Mouse (Mus musculus): ENCODE results near the gene Galr2. TPM values are rescaled to one million over a fixed set of nuclear protein-coding genes. Genes with fewer than 3 reads are reported as not detected.

The Galr2 gene
- 0.16 and 0.31 TPM in 2 replicates for polyA plus RNA-seq (2015; fragmentation: Nextera tagmentation; extraction: Ambion mirVana)

DNA sequence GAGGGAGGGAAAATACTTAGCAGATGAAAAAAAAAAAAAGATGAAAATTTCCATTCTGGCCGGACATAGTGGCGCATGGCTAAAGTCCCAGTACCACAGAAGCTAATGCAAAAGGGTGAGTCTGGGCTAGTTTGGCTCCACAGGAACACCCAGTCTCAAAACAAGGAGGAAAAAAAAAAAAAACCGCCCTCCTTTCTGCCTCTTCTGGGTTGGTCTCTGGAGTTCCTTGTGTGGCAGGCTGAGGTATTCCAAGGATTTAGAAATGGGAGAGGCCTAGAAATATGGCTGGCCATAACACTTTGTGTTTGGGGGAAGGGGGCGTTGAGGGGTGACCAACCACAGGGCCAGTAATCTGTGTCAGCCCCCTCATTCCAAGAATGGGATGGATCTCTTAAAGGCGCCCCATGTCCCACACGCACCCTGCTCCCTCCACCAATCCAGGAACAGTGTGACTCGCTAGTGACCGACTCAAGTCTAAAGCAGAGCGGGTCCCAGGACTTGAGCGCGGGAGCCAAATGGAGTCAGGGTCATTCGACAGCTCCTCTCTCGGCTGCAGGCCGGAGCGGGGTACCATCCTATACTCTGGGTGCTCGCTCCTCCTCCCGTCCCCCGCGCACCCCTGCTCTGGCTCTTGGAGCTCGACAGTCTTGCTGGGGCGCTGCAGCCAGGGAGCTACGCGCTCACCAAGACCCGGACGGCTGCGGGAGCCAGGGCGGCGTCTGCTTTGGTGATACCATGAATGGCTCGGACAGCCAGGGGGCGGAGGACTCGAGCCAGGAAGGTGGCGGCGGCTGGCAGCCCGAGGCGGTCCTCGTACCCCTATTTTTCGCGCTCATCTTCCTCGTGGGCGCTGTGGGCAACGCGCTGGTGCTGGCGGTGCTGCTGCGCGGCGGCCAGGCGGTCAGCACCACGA is at the start of gene Galr2:
Galr2 (plus strand) TSS at position 189 of the 913 bp plus-strand sequence.
- H3K4me1 ChIP-seq (ENCODE audit: control insufficient read depth, insufficient read depth, low read length), result peaks cover 27% of the 10 kb centered on the region
- H3K9ac ChIP-seq (ENCODE audit: low read depth, low read length), result peak within 1 kb of the TSS; percentile 53
- ATAC-seq, result 0 out of 2 replicates have a peak, but pooled peaks have one; percentile 27
- H3K27me3 ChIP-seq (replicated peaks; ENCODE audit: control insufficient read depth, insufficient read depth, low read length), result peaks cover 50% of the 10 kb centered on the region
- no peak within 1 kb of the TSS for H3K27ac ChIP-seq (ENCODE audit: low read length)
- H3K4me2 ChIP-seq (ENCODE audit: low read depth, low read length), result peak within 1 kb of the TSS; percentile 56
- peak within 1 kb of the TSS; percentile 43 for H3K4me3 ChIP-seq (ENCODE audit: low read length)
- 8% methylated on average over 48 of the region's 48 CpGs for WGBS
- no peaks in the 10 kb centered on the region for H3K36me3 ChIP-seq (ENCODE audit: control insufficient read depth, insufficient read depth, low read length)
- no peaks in the 10 kb centered on the region for H3K9me3 ChIP-seq (ENCODE audit: control insufficient read depth, low read length)

DNA sequence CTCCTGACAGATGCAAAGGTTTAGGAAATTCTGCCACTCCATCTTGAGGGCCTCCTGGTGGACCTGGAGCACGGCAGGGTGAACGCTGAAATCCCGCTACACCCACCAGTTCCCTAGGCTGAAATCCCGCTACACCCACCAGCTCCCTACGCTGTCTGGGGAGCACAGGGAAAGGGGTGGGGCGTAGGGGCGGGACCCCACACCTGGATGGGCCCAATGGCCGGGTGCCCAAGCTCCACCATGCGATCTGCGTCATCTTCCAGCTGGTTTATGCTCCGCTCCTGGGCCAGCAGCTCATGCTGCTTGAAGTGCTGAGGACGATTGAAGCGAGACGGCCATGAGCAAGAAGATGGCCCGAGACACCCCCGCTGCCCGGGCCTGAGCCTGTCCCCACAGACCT is 48.3 kb upstream of the Galr2 start:
- no peak overlapping the region for H3K4me2 ChIP-seq (ENCODE audit: low read depth, low read length)
- no peaks in the 10 kb centered on the region for H3K27me3 ChIP-seq (replicated peaks; ENCODE audit: control insufficient read depth, insufficient read depth, low read length)
- ATAC-seq, result no peak
- no peaks in the 10 kb centered on the region; the same call in 1 of the 2 replicates for H3K4me1 ChIP-seq (ENCODE audit: control insufficient read depth, insufficient read depth, low read length)
- H3K4me3 ChIP-seq (ENCODE audit: low read length), result no peak overlapping the region
- WGBS, result 41% methylated on average over 17 of the region's 17 CpGs
- no peaks in the 10 kb centered on the region for H3K9me3 ChIP-seq (ENCODE audit: control insufficient read depth, low read length)
- H3K9ac ChIP-seq (ENCODE audit: low read depth, low read length), result peak overlapping the region; percentile 25
- no peak overlapping the region for H3K27ac ChIP-seq (ENCODE audit: low read length)
- H3K36me3 ChIP-seq (ENCODE audit: control insufficient read depth, insufficient read depth, low read length), result no peaks in the 10 kb centered on the region

DNA sequence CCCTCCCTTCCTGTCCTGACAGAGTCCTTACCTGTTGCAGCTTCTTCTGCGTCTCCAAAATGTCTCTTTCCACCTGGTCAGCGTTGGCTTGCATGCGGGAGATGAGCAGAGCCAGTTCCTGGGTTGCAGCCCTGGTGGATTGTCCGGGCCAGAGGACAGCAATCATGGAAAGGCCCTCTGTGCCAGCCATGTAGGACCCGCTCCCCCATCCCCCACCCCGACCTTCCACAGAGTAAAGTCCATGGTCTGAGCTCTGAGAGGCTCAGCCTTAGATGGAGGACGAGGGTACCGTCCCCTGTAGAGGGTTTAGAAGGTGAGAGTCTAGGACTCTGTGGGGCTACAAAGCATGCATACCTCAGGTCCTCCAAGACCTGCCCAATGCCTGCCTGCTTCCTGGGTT is 45.8 kb upstream of the Galr2 start:
- H3K9me3 ChIP-seq (ENCODE audit: control insufficient read depth, low read length), result no peaks in the 10 kb centered on the region
- H3K4me2 ChIP-seq (ENCODE audit: low read depth, low read length), result no peak overlapping the region
- H3K36me3 ChIP-seq (ENCODE audit: control insufficient read depth, insufficient read depth, low read length), result no peaks in the 10 kb centered on the region
- peaks cover 6% of the 10 kb centered on the region for H3K4me1 ChIP-seq (ENCODE audit: control insufficient read depth, insufficient read depth, low read length)
- WGBS, result 84% methylated on average over 8 of the region's 8 CpGs
- ATAC-seq, result no peak
- H3K9ac ChIP-seq (ENCODE audit: low read depth, low read length), result no peak overlapping the region
- no peaks in the 10 kb centered on the region for H3K27me3 ChIP-seq (replicated peaks; ENCODE audit: control insufficient read depth, insufficient read depth, low read length)
- H3K27ac ChIP-seq (ENCODE audit: low read length), result no peak overlapping the region
- H3K4me3 ChIP-seq (ENCODE audit: low read length), result no peak overlapping the region

DNA sequence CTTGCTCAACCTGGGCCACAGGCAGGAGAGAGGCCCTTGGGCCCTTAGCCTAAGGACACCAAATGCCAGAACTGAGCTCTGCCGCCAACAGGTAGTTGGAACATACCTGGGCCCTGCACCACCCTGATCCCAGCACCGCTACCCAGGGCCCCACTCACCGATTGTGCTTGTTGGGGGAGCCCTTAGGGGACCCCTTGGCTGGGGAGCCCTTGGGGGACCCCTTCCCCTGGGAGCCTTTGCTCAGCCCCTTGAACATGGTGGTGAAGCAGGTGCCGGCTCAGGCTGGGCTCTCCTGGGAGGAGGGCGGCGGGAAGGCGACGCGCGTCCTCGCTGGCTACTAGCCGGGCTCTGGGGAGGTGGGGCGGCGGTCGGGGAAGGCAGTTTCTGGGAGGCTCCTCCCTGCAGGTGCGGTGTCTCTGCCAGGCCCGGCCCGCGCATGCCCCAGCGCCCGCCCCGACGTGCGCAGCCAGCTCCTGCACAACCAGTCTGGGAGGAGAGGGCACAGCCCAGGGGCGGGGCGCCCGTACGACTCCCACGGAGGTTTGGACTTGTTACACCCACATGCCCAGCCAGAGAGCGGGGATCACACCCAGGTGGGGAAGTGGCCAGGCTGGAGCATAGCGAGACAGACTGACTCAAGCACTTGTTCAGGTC is 42.9 kb upstream of the Galr2 start, which contains the start of gene Evpl:
Evpl (minus strand) TSS at position 336 of the 654 bp plus-strand sequence.
- H3K9me3 ChIP-seq (ENCODE audit: control insufficient read depth, low read length), result no peaks in the 10 kb centered on the region
- peak within 1 kb of the TSS; percentile 47 for H3K4me3 ChIP-seq (ENCODE audit: low read length)
- H3K27me3 ChIP-seq (replicated peaks; ENCODE audit: control insufficient read depth, insufficient read depth, low read length), result no peaks in the 10 kb centered on the region
- 14% methylated on average over 31 of the region's 31 CpGs for WGBS
- H3K4me2 ChIP-seq (ENCODE audit: low read depth, low read length), result peak within 1 kb of the TSS; percentile 57
- H3K9ac ChIP-seq (ENCODE audit: low read depth, low read length), result peak within 1 kb of the TSS; percentile 70
- no peaks in the 10 kb centered on the region for H3K36me3 ChIP-seq (ENCODE audit: control insufficient read depth, insufficient read depth, low read length)
- peak within 1 kb of the TSS; percentile 48 for H3K27ac ChIP-seq (ENCODE audit: low read length)
- peak; percentile 95 for ATAC-seq
- H3K4me1 ChIP-seq (ENCODE audit: control insufficient read depth, insufficient read depth, low read length), result peaks cover 24% of the 10 kb centered on the region

DNA sequence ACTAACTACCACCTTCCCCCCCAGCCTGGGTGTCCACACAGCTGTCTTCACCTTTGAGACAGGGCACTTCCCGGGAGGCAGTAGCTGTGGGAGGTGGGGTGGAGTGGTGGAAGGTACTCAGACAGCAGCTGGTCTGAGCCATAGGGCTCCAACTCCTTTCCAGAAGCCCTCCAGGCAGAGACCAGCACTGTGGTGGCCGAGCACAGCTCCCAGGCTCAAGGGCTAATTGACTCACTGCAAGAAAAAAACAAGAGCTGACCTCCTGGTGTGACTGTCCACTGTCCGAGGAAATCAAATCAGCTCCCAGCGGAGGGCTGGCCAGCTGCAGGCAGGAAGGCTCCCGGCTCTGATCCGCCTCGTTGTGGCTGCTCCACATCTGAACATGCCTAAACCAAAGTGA is 40.9 kb upstream of the Galr2 start:
- H3K27ac ChIP-seq (ENCODE audit: low read length), result 0 out of 2 replicates have a peak overlapping the region, but pooled peaks have one; percentile 11
- H3K9ac ChIP-seq (ENCODE audit: low read depth, low read length), result no peak overlapping the region
- no peak overlapping the region for H3K4me2 ChIP-seq (ENCODE audit: low read depth, low read length)
- no peaks in the 10 kb centered on the region for H3K9me3 ChIP-seq (ENCODE audit: control insufficient read depth, low read length)
- no peak for ATAC-seq
- 41% methylated on average over 7 of the region's 7 CpGs for WGBS
- 0 out of 2 replicates have a peak, but pooled peaks cover 4% of the 10 kb centered on the region for H3K36me3 ChIP-seq (ENCODE audit: control insufficient read depth, insufficient read depth, low read length)
- no peaks in the 10 kb centered on the region for H3K27me3 ChIP-seq (replicated peaks; ENCODE audit: control insufficient read depth, insufficient read depth, low read length)
- H3K4me1 ChIP-seq (ENCODE audit: control insufficient read depth, insufficient read depth, low read length), result peaks cover 24% of the 10 kb centered on the region
- H3K4me3 ChIP-seq (ENCODE audit: low read length), result no peak overlapping the region

DNA sequence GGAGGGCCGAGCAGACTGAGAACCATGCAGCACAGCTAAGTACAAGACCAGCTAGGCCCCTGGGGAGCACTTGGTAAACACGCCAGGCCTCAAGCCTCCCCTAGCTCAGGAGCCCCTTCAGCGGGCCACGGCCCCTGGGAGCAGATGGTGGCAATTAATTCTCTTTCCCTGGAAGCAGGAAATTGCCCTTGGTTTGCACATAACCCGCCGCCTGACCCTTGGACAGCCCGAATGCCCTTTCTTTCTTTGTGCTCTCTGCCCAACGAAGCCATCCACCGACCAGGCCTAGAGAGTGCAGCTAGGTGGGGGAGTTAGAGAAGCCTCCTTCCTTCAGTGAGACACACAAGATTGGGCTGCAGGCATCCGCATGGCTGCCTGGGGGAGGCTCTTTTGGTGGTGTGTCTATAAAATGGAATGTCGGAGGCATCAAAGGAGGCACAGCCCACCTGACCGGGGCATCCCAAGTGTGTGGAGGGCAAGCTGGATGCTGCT is 38.9 kb upstream of the Galr2 start:
- H3K27me3 ChIP-seq (replicated peaks; ENCODE audit: control insufficient read depth, insufficient read depth, low read length), result no peaks in the 10 kb centered on the region

DNA sequence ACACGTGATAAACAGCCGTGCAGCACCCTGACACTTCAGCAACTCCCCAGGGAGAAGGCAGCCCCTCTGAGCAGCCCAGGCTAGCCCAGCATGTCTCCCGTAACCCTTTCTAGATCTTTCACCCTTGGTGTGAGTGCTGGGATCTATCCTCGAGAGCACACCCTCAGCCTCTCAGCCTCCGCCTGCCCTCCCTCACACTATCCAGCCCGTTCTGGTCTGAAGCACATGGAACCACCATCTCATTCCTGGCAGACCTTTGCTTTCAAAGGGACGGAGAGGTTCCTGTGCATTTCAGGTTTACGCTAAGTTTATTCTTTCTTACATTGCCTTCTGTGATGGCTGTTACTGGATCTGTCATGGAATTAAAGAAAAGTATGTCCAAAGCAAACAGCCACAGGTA is 36.2 kb upstream of the Galr2 start:
- Histone ChIP-seq H3K4me3 (ENCODE audit: low read length) (no peak overlapping the region), H3K4me1 (ENCODE audit: control insufficient read depth, insufficient read depth, low read length) (peaks cover 26% of the 10 kb centered on the region), H3K27me3 (replicated peaks; ENCODE audit: control insufficient read depth, insufficient read depth, low read length) (no peaks in the 10 kb centered on the region), H3K36me3 (ENCODE audit: control insufficient read depth, insufficient read depth, low read length) (peaks cover 23% of the 10 kb centered on the region; the same call in 1 of the 2 replicates), H3K9ac (ENCODE audit: low read depth, low read length) (no peak overlapping the region), H3K4me2 (ENCODE audit: low read depth, low read length) (no peak overlapping the region), H3K9me3 (ENCODE audit: control insufficient read depth, low read length) (no peaks in the 10 kb centered on the region), H3K27ac (ENCODE audit: low read length) (no peak overlapping the region)
- ATAC-seq, result no peak
- 63% methylated on average over 8 of the region's 8 CpGs for WGBS

More for the DNA sequence above, 38.9 kb upstream of the Galr2 start:
- 31% methylated on average over 12 of the region's 12 CpGs for WGBS
- ATAC-seq, result peak; percentile 39
- peak overlapping the region; percentile 65 for H3K9ac ChIP-seq (ENCODE audit: low read depth, low read length)
- peaks cover 24% of the 10 kb centered on the region for H3K4me1 ChIP-seq (ENCODE audit: control insufficient read depth, insufficient read depth, low read length)
- no peaks in the 10 kb centered on the region for H3K9me3 ChIP-seq (ENCODE audit: control insufficient read depth, low read length)
- H3K36me3 ChIP-seq (ENCODE audit: control insufficient read depth, insufficient read depth, low read length), result peaks cover 13% of the 10 kb centered on the region; the same call in 1 of the 2 replicates
- no peak overlapping the region for H3K4me3 ChIP-seq (ENCODE audit: low read length)
- peak overlapping the region; percentile 69 for H3K27ac ChIP-seq (ENCODE audit: low read length)
- H3K4me2 ChIP-seq (ENCODE audit: low read depth, low read length), result 0 out of 2 replicates have a peak overlapping the region, but pooled peaks have one; percentile 1

DNA sequence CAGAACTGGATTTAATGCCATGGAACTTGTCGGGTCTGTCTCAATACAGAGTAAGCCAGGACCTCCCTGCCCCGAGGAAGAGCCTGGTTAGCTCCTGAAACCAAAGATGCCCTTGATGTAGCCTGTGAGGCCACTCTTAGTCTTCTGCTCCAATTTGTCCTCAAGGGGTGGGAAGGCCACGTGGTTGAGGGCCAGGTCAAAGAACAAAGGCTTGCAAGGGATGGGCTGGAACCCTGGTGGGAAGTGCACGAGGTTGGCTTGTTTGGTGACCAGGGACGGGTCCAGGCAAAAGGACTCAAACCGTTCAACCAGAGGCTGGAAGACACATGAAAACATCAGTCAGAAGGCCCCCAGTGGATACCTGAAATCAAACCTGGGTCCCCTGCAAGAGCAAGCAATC is 35.1 kb upstream of the Galr2 start:
- 76% methylated on average over 6 of the region's 6 CpGs for WGBS
- Histone ChIP-seq H3K27ac (ENCODE audit: low read length) (no peak overlapping the region), H3K9ac (ENCODE audit: low read depth, low read length) (no peak overlapping the region), H3K27me3 (replicated peaks; ENCODE audit: control insufficient read depth, insufficient read depth, low read length) (no peaks in the 10 kb centered on the region), H3K4me2 (ENCODE audit: low read depth, low read length) (no peak overlapping the region), H3K36me3 (ENCODE audit: control insufficient read depth, insufficient read depth, low read length) (peaks cover 31% of the 10 kb centered on the region), H3K9me3 (ENCODE audit: control insufficient read depth, low read length) (no peaks in the 10 kb centered on the region), H3K4me1 (ENCODE audit: control insufficient read depth, insufficient read depth, low read length) (peaks cover 26% of the 10 kb centered on the region), H3K4me3 (ENCODE audit: low read length) (no peak overlapping the region)
- ATAC-seq, result no peak
